Mouse (Mus musculus): ENCODE measurements around the gene Glt1d1.

DNA sequence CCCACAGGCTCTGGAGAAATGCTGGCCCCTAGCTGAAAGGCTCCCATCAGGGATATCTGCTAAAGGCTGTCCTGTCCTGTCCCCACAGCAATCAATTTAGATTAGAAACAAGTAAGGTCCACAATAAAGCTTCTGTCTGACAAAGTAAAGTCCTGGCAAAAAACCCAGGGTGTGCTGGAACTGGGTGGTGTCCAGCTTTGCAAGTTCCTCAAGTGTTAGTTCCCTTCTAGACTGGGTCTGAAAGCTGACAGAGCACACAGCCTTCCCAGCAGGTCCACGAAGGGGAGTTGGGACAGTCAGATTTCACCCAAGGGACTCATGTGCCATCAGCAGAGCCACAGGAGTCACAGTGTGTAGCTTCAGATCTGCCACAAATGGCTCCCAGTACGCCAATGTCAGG is 24.6 kb upstream of the Glt1d1 start:
- TF ChIP-seq CTCF (IDR thresholded peaks at IDR 0.05; ENCODE audit: low read depth) (no peak), EP300 (optimal IDR thresholded peaks at IDR 0.05) (no peak)
